Mouse (Mus musculus) spleen, embryonic (tissue): ENCODE data around the gene Olfr1413.

Experiments
- CTCF ChIA-PET: fragments of 350-600 bp; sonication (Branson Sonifier 250); formaldehyde crosslinking; loops from one replicate; lab custom pipeline; 2022; lab: Charles Lee

Gene Olfr1413

DNA sequence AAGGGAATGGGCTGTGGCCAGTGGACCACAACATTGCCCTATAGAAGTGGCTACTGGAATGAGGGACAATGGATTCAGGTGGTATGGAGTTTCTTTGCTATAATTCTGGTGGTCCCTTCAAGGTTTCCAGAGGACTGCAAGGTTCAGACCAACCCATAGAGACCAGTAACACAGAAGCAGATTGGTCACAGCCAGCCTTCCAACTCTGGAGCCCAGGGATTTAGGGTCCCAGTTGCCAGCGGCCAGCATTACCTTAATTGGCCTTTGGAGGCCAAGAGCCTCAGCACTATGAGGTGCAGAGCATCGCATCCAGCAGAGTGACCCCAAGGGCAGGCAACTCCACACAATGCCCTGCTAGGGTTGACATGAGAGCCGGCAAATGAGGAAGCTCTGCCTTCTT is at the start of gene Olfr1413:
Gene Olfr1413, plus strand, starts transcription at position 301 of the 400 bp plus-strand sequence.
- CTCF ChIA-PET = no interaction called here

GRCm38 (mm10) chr1:92521376-92521775 is 49.7 kb upstream of the Olfr1413 start:
- CTCF ChIA-PET = interaction anchor here (0.6 to 0.8 kb wide), 2 partner anchors 558 to 1537 kb away, joined by 3 read pairs; no protein-coding TSS in a partner anchor

- CTCF ChIA-PET = no interaction called here
These were observed 47.4 kb upstream of the Olfr1413 start for GRCm38 (mm10) chr1:92523764-92524163.

- CTCF ChIA-PET = no interaction called here
These were observed 34.1 kb upstream of the Olfr1413 start for GRCm38 (mm10) chr1:92536972-92537371.

DNA sequence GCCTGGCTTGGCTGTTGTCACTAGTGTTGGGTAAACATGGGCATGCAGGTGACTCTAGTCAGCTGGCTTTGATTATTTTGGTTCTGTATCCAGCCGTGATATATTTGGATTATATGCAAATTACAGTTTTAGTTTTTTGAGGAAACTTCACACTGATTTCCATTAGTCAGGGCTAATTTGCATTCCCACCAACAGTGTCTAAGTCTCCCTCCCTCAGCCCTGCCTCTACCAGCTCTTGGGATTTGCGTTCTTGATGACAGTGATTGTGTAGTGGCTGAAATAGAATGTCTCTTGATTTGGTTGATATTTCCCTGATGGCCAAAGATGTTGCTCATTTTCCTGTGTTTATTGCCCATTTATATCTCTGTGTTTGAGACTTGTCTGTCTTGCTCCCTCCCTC is 32.1 kb upstream of the Olfr1413 start:
- CTCF ChIA-PET = no interaction called here

DNA sequence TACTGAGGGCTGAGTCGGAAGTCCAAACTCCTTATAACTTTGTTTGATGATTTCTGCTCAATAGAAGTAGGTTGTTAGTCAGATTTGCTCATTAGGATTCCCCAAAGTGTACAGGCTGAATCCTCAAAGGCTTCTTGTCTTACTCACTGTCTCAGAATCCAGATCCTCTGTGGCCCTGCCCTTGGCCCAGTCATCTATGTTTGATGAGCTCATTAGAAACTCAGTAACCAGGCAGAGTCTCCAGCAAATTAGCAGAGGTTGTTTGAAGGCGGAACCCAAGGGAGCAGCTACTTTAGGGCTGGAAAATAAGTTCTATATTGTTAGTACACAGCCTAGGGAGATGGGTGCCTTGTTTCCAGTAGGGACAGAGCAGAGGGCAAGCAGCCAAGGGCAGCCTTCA is 25.2 kb upstream of the Olfr1413 start:
- CTCF ChIA-PET = no interaction called here

- CTCF ChIA-PET = no interaction called here
These were observed 14.4 kb downstream of the Olfr1413 start, which contains the start of gene Olfr1412 for GRCm38 (mm10) chr1:92585479-92585878. Olfr1412 (plus strand) TSS chr1:92585779.

DNA sequence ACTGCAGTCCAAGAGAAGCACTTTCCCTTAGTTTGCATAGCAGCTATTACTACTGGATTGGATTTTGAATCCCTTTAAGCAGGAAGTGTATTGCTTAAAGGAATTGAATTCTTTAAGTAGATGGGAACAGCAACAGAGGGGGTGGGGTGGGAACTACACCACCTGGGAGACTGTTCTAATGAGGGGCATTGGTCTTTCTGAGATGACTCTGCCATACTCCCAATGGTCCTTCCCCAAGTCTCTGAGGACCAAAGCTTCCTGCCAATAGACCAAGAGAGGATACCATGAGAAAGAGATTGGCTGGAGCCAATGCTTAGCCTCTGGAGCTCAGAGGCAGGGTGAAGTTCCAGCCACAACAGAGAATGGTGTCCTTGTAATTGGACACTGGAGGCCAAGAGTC is 23.0 kb downstream of the Olfr1413 start, which contains the start of gene Olfr1411:
Gene Olfr1411, plus strand, starts transcription at position 301 of the 400 bp plus-strand sequence.
- CTCF ChIA-PET = no interaction called here

DNA sequence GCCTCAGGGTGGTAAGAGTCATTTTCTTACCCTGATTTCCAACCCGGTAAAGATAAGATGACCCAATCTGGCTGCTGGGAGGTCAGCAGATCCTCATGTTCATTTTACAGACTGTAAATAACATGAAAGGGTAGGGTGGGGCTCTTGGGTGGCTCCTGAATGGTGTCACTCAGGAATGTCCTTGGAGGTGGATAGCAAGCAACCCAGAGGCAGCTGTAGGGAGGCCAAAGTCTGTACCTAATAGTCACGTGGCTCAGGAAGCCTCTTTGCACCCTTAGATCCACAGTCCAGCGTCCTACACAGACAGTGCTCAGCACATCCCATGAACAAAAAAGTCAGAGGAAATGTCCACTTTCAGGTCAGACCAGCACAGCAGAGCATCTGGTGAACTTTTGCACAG is 24.9 kb downstream of the Olfr1413 start:
- CTCF ChIA-PET = no interaction called here

DNA sequence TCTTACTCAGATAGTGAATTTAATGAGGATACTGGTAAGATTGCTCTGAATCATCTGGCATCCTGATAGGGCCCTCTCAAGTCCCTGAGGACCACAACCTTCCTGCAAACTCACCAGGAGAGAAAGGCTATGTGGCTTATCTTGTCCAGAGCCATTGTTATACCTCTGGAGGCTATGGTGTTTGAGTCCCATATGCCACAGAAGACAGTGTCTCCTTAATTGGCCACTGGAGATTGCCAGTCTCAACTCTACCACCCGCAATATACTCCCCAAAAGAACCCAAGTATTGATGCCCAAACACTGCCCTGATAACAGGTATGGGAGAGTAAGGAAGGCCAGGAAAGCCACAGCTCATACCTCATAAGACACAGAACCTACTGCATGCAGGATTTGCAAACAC is 34.4 kb downstream of the Olfr1413 start, which contains the start of gene Olfr1410:
Gene Olfr1410, plus strand, starts transcription at position 301 of the 400 bp plus-strand sequence.
- CTCF ChIA-PET = no interaction called here

- CTCF ChIA-PET = no interaction called here
These were observed 36.6 kb downstream of the Olfr1413 start for GRCm38 (mm10) chr1:92607711-92608110.

DNA sequence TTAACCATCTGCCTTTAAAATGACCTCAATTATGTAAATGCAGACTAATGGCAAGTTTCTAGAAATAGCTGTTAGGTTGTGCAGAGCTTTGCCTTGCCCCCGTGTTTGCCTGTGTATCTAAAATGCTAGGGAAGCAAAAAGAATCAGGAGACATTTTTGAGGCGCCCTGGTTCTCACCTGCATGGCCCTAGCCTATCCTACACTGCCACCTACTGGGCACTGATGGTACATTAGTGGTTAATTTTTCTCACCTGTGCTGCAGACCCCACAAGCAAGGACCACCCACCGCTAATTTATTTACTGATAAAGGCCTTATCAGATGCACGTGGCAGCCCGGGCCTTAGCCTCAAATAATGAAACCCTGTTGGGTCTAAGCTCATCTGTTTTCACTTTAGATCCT is 39.9 kb downstream of the Olfr1413 start:
- CTCF ChIA-PET = interaction anchor here (0.6 kb wide), 2 partner anchors 226 to 1087 kb away, joined by 3 read pairs; no protein-coding TSS in a partner anchor

DNA sequence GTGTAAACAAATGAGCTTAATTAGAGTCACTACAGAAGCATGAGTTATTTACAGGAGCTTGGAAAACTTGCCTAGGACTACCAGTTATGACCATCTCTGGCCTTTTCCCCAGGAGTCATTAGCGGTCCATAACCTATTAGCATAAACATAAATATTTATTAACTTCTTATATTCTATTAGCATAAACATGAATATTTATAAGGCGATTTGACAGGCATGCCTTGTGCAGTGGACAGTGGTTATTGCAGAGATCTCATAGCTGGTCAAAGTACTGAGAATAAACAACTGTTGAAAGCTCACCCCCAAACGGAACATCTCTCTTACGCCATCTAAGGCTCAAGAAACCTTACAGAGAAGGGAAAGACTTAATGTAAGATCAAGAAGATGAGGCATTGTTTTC is 42.1 kb downstream of the Olfr1413 start:
- CTCF ChIA-PET = no interaction called here

GRCm38 (mm10) chr1:92614516-92614915 is 43.4 kb downstream of the Olfr1413 start:
- CTCF ChIA-PET = no interaction called here

- CTCF ChIA-PET = no interaction called here
These were observed 44.9 kb downstream of the Olfr1413 start for GRCm38 (mm10) chr1:92616046-92616445.

GRCm38 (mm10) chr1:92617488-92617887 is 46.4 kb downstream of the Olfr1413 start, which contains the start of gene Olfr12:
Olfr12 (plus strand) TSS chr1:92617788.
- CTCF ChIA-PET = no interaction called here

DNA sequence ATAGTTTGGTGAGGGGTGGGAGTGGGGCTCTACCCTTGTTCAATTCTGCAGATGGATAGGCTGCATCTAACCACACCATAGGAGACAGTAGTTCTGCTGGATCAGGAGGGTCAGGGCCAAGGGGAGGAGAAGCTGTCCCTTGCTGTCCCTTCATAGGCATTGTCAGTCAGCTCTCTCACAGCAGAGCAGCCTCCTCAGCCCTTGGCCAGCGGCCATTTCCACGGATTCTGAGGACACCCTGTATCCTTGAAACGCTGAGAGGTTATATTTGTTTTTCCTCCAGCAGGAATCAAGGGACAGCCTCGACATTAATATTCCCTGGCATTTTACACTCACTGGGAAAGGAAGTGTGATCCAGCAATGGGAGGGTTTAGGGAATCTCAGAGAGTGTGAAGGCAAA is 47.2 kb downstream of the Olfr1413 start:
- CTCF ChIA-PET = no interaction called here
